Mouse (Mus musculus): ENCODE data around the gene Sbds. TPM values are rescaled to one million over a fixed set of nuclear protein-coding genes. Genes with fewer than 3 reads are reported as not detected.

The Sbds gene
- polyA plus RNA-seq, 1 experiment from 2014 or later: 48.2 TPM

- H3K4me3 ChIP-seq (replicated peaks; ENCODE audit: low read length): no peak overlapping the region
- no peaks in the 10 kb centered on the region for H3K4me1 ChIP-seq (replicated peaks; ENCODE audit: control insufficient read depth, insufficient read depth, low read length)
- ATAC-seq (ENCODE audit: low FRiP score) (no peak), DNase-seq (ENCODE audit: low spot score) (no peak)
- no peak overlapping the region for H3K27ac ChIP-seq
- no peak overlapping the region for H3K4me2 ChIP-seq (replicated peaks)
- H3K9me3 ChIP-seq (ENCODE audit: control insufficient read depth, low read length): no peaks in the 10 kb centered on the region
- H3K36me3 ChIP-seq (replicated peaks; ENCODE audit: control insufficient read depth, insufficient read depth): peaks cover 96% of the 10 kb centered on the region
- no peak overlapping the region for H3K9ac ChIP-seq
- 97% methylated on average over 7 of the region's 7 CpGs for WGBS
- H3K27me3 ChIP-seq (ENCODE audit: control insufficient read depth, insufficient read depth, low read length): no peaks in the 10 kb centered on the region
Measured at GRCm38 (mm10) chr5:130239236-130239635, 16.1 kb downstream of the Sbds start.

- Histone ChIP-seq H3K36me3 (replicated peaks; ENCODE audit: control insufficient read depth, insufficient read depth) (peaks cover 96% of the 10 kb centered on the region), H3K4me2 (replicated peaks) (no peak overlapping the region), H3K27me3 (ENCODE audit: control insufficient read depth, insufficient read depth, low read length) (no peaks in the 10 kb centered on the region), H3K4me3 (replicated peaks; ENCODE audit: low read length) (no peak overlapping the region), H3K4me1 (replicated peaks; ENCODE audit: control insufficient read depth, insufficient read depth, low read length) (no peaks in the 10 kb centered on the region), H3K27ac (no peak overlapping the region), H3K9ac (no peak overlapping the region), H3K9me3 (ENCODE audit: control insufficient read depth, low read length) (no peaks in the 10 kb centered on the region)
- no peak for ATAC-seq (ENCODE audit: low FRiP score)
- DNase-seq (ENCODE audit: low spot score): no peak
- 97% methylated on average over 8 of the region's 8 CpGs for WGBS
Measured at GRCm38 (mm10) chr5:130236302-130236701, 19.0 kb downstream of the Sbds start.

- no peak overlapping the region for H3K9ac ChIP-seq
- H3K36me3 ChIP-seq (replicated peaks; ENCODE audit: control insufficient read depth, insufficient read depth): peaks cover 41% of the 10 kb centered on the region
- peaks cover 7% of the 10 kb centered on the region for H3K4me1 ChIP-seq (replicated peaks; ENCODE audit: control insufficient read depth, insufficient read depth, low read length)
- ATAC-seq (ENCODE audit: low FRiP score): no peak
- no peak overlapping the region for H3K4me3 ChIP-seq (replicated peaks; ENCODE audit: low read length)
- 77% methylated on average over 4 of the region's 4 CpGs for WGBS
- H3K9me3 ChIP-seq (ENCODE audit: control insufficient read depth, low read length): no peaks in the 10 kb centered on the region
- no peak overlapping the region for H3K27ac ChIP-seq
- no peaks in the 10 kb centered on the region for H3K27me3 ChIP-seq (ENCODE audit: control insufficient read depth, insufficient read depth, low read length)
- no peak overlapping the region for H3K4me2 ChIP-seq (replicated peaks)
- DNase-seq (ENCODE audit: low spot score): no peak
Measured at GRCm38 (mm10) chr5:130228120-130228519, 27.2 kb downstream of the Sbds start.

- no peak overlapping the region for H3K9ac ChIP-seq
- peaks cover 8% of the 10 kb centered on the region for H3K4me1 ChIP-seq (replicated peaks; ENCODE audit: control insufficient read depth, insufficient read depth, low read length)
- no peaks in the 10 kb centered on the region for H3K9me3 ChIP-seq (ENCODE audit: control insufficient read depth, low read length)
- 95% methylated on average over 3 of the region's 3 CpGs for WGBS
- H3K4me3 ChIP-seq (replicated peaks; ENCODE audit: low read length): no peak overlapping the region
- H3K27me3 ChIP-seq (ENCODE audit: control insufficient read depth, insufficient read depth, low read length): no peaks in the 10 kb centered on the region
- DNase-seq (ENCODE audit: low spot score) (no peak), ATAC-seq (ENCODE audit: low FRiP score) (no peak)
- H3K36me3 ChIP-seq (replicated peaks; ENCODE audit: control insufficient read depth, insufficient read depth): peaks cover 28% of the 10 kb centered on the region
- H3K4me2 ChIP-seq (replicated peaks): no peak overlapping the region
- H3K27ac ChIP-seq: no peak overlapping the region
Measured at GRCm38 (mm10) chr5:130226790-130227189, 28.5 kb downstream of the Sbds start.

- peak; percentile 95 for DNase-seq (ENCODE audit: low spot score)
- peak overlapping the region; percentile 97 for H3K9ac ChIP-seq
- peak; percentile 91 for ATAC-seq (ENCODE audit: low FRiP score)
- peak overlapping the region; percentile 69 for H3K4me2 ChIP-seq (replicated peaks)
- peaks cover 4% of the 10 kb centered on the region; the same call in 1 of the 2 replicates for H3K36me3 ChIP-seq (replicated peaks; ENCODE audit: control insufficient read depth, insufficient read depth)
- no peaks in the 10 kb centered on the region for H3K9me3 ChIP-seq (ENCODE audit: control insufficient read depth, low read length)
- peak overlapping the region; percentile 74 for H3K27ac ChIP-seq
- peaks cover 18% of the 10 kb centered on the region for H3K4me1 ChIP-seq (replicated peaks; ENCODE audit: control insufficient read depth, insufficient read depth, low read length)
- no peaks in the 10 kb centered on the region for H3K27me3 ChIP-seq (ENCODE audit: control insufficient read depth, insufficient read depth, low read length)
- H3K4me3 ChIP-seq (replicated peaks; ENCODE audit: low read length): peak overlapping the region; percentile 100
- under 1% methylated on average over 81 of the region's 88 CpGs for WGBS
Measured at GRCm38 (mm10) chr5:130222146-130223004, 33.0 kb downstream of the Sbds start.

- H3K27ac ChIP-seq: peak overlapping the region; percentile 74
- DNase-seq (ENCODE audit: low spot score) (no peak), ATAC-seq (ENCODE audit: low FRiP score) (peak; percentile 62)
- H3K4me1 ChIP-seq (replicated peaks; ENCODE audit: control insufficient read depth, insufficient read depth, low read length): peaks cover 18% of the 10 kb centered on the region
- H3K9ac ChIP-seq: peak overlapping the region; percentile 97
- no peaks in the 10 kb centered on the region for H3K9me3 ChIP-seq (ENCODE audit: control insufficient read depth, low read length)
- H3K4me2 ChIP-seq (replicated peaks): peak overlapping the region; percentile 69
- no peaks in the 10 kb centered on the region for H3K27me3 ChIP-seq (ENCODE audit: control insufficient read depth, insufficient read depth, low read length)
- WGBS: under 1% methylated on average over 10 of the region's 10 CpGs
- 0 out of 2 replicates have a peak, but pooled peaks cover under 1% of the 10 kb centered on the region for H3K36me3 ChIP-seq (replicated peaks; ENCODE audit: control insufficient read depth, insufficient read depth)
- H3K4me3 ChIP-seq (replicated peaks; ENCODE audit: low read length): peak overlapping the region; percentile 100
Measured at GRCm38 (mm10) chr5:130221760-130222145, 33.6 kb downstream of the Sbds start.

GRCm38 (mm10) chr5:130221316-130221715 is 34.0 kb downstream of the Sbds start:
- WGBS: 54% methylated on average over 2 of the region's 2 CpGs
- ATAC-seq (ENCODE audit: low FRiP score) (no peak), DNase-seq (ENCODE audit: low spot score) (no peak)
- H3K27me3 ChIP-seq (ENCODE audit: control insufficient read depth, insufficient read depth, low read length): no peaks in the 10 kb centered on the region
- no peaks in the 10 kb centered on the region for H3K9me3 ChIP-seq (ENCODE audit: control insufficient read depth, low read length)
- peaks cover 18% of the 10 kb centered on the region for H3K4me1 ChIP-seq (replicated peaks; ENCODE audit: control insufficient read depth, insufficient read depth, low read length)
- peak overlapping the region; percentile 74; the same call in 1 of the 2 replicates for H3K27ac ChIP-seq
- peak overlapping the region; percentile 69 for H3K4me2 ChIP-seq (replicated peaks)
- no peaks in the 10 kb centered on the region for H3K36me3 ChIP-seq (replicated peaks; ENCODE audit: control insufficient read depth, insufficient read depth)
- peak overlapping the region; percentile 97 for H3K9ac ChIP-seq
- peak overlapping the region; percentile 100 for H3K4me3 ChIP-seq (replicated peaks; ENCODE audit: low read length)

- no peak for ATAC-seq (ENCODE audit: low FRiP score)
Measured at GRCm38 (mm10) chr5:130218336-130218735, 37.0 kb downstream of the Sbds start.

GRCm38 (mm10) chr5:130217406-130217805 is 37.9 kb downstream of the Sbds start:
- H3K4me2 ChIP-seq (replicated peaks): no peak overlapping the region
- peaks cover 20% of the 10 kb centered on the region for H3K36me3 ChIP-seq (replicated peaks; ENCODE audit: control insufficient read depth, insufficient read depth)
- DNase-seq (ENCODE audit: low spot score) (no peak), ATAC-seq (ENCODE audit: low FRiP score) (no peak)
- WGBS: 90% methylated on average over 4 of the region's 4 CpGs
- H3K27me3 ChIP-seq (ENCODE audit: control insufficient read depth, insufficient read depth, low read length): no peaks in the 10 kb centered on the region
- H3K27ac ChIP-seq: no peak overlapping the region
- H3K9ac ChIP-seq: no peak overlapping the region
- H3K9me3 ChIP-seq (ENCODE audit: control insufficient read depth, low read length): no peaks in the 10 kb centered on the region
- no peak overlapping the region for H3K4me3 ChIP-seq (replicated peaks; ENCODE audit: low read length)
- peaks cover 10% of the 10 kb centered on the region; the same call in 1 of the 2 replicates for H3K4me1 ChIP-seq (replicated peaks; ENCODE audit: control insufficient read depth, insufficient read depth, low read length)

More at GRCm38 (mm10) chr5:130218336-130218735, 37.0 kb downstream of the Sbds start:
- Histone ChIP-seq H3K4me1 (replicated peaks; ENCODE audit: control insufficient read depth, insufficient read depth, low read length) (peaks cover 13% of the 10 kb centered on the region), H3K4me3 (replicated peaks; ENCODE audit: low read length) (no peak overlapping the region), H3K4me2 (replicated peaks) (no peak overlapping the region), H3K27me3 (ENCODE audit: control insufficient read depth, insufficient read depth, low read length) (no peaks in the 10 kb centered on the region), H3K9ac (no peak overlapping the region), H3K27ac (no peak overlapping the region), H3K9me3 (ENCODE audit: control insufficient read depth, low read length) (no peaks in the 10 kb centered on the region), H3K36me3 (replicated peaks; ENCODE audit: control insufficient read depth, insufficient read depth) (peaks cover 10% of the 10 kb centered on the region)
- WGBS: 94% methylated on average over 5 of the region's 5 CpGs
- no peak for DNase-seq (ENCODE audit: low spot score)
